Mouse (Mus musculus) frontal cortex, postnatal 25 days (tissue): Measurements from ENCODE around the gene Churc1.
A peak's percentile ranks its signal among the peaks of the same experiment; 100 is the strongest.

ENCODE experiments used
- DNase-seq, 2 experiments: peaks; one replicate each; pipeline ENCODE4 v3.0.0; 2022; ENCODE audit warnings: low spot score in 2 of 2

Churc1 gene

GRCm38 (mm10) chr12:76765354-76765851 lies at the start of gene Churc1, which contains the start of gene Fntb:
Gene Churc1, plus strand, starts transcription at chr12:76765538.
Gene Fntb, plus strand, starts transcription at chr12:76765589.
- peak; percentile 71 to 78 for DNase-seq

GRCm38 (mm10) chr12:76718384-76718783 lies 47.0 kb upstream of the Churc1 start:
- no peak for DNase-seq

GRCm38 (mm10) chr12:76720572-76720971 lies 44.8 kb upstream of the Churc1 start:
- DNase-seq, result no peak

- no peak for DNase-seq
These were observed 43.3 kb upstream of the Churc1 start for GRCm38 (mm10) chr12:76722026-76722425.

GRCm38 (mm10) chr12:76727955-76728354 lies 37.4 kb upstream of the Churc1 start:
- no peak for DNase-seq

- DNase-seq, result no peak
These were observed 14.4 kb upstream of the Churc1 start for GRCm38 (mm10) chr12:76750866-76751459.

GRCm38 (mm10) chr12:76752652-76753318 lies 12.6 kb upstream of the Churc1 start:
- peak in 1 of 2 experiments; percentile 15 for DNase-seq

- DNase-seq, result peak in 1 of 2 experiments; percentile 33
These were observed 728 bp downstream of the Churc1 start for GRCm38 (mm10) chr12:76765901-76766630.

- DNase-seq, result no peak
These were observed 5.6 kb downstream of the Churc1 start for GRCm38 (mm10) chr12:76770841-76771500.

- no peak for DNase-seq
These were observed 6.2 kb downstream of the Churc1 start for GRCm38 (mm10) chr12:76771540-76771939.

GRCm38 (mm10) chr12:76774652-76775051 lies 9.3 kb downstream of the Churc1 start:
- DNase-seq, result no peak

- DNase-seq, result no peak
These were observed 9.8 kb downstream of the Churc1 start for GRCm38 (mm10) chr12:76775132-76775531.

- no peak for DNase-seq
These were observed 11.6 kb downstream of the Churc1 start for GRCm38 (mm10) chr12:76776898-76777297.

GRCm38 (mm10) chr12:76777845-76778244 lies 12.5 kb downstream of the Churc1 start:
- DNase-seq, result no peak

GRCm38 (mm10) chr12:76778305-76779083 lies 13.2 kb downstream of the Churc1 start:
- no peak for DNase-seq

GRCm38 (mm10) chr12:76779951-76780350 lies 14.6 kb downstream of the Churc1 start:
- no peak for DNase-seq

GRCm38 (mm10) chr12:76780639-76781468 lies 15.5 kb downstream of the Churc1 start:
- no peak for DNase-seq

GRCm38 (mm10) chr12:76784056-76784619 lies 18.8 kb downstream of the Churc1 start:
- no peak for DNase-seq

- no peak for DNase-seq
These were observed 25.2 kb downstream of the Churc1 start for GRCm38 (mm10) chr12:76790446-76791084.
